Mouse (Mus musculus) MEL (cell line): Measurements from ENCODE around the gene Tgfbr3l. TPM values are rescaled to one million over a fixed set of nuclear protein-coding genes. Genes with fewer than 3 reads are reported as not detected.
"Not testable (repeated sequence)": the region's sequence is repeated elsewhere in the genome, so short reads cannot be mapped to it uniquely, and the experiment has no call there.

ENCODE experiments used
- DNase-seq: peaks from one replicate; pipeline ENCODE4 v3.0.0; 2011; ENCODE audit warnings: low read depth, low spot score
- H3K27ac ChIP-seq: 2 replicates; pipeline ENCODE4 v1.5.1; 2012; ENCODE audit warnings: low read depth, mild to moderate bottlenecking, control low read depth, low read length, moderate library complexity; ENCODE audit not compliant: control insufficient read depth
- H3K27me3 ChIP-seq, 2 experiments: fragments of 150-350 bp in 1 of 2; sonication (generic) in 1 of 2; 2 replicates each; pipeline ENCODE4 v1.6.1; 2012; ENCODE audit warnings: low read length in 2 of 2, mild to moderate bottlenecking in 2 of 2, improper control_type of control experiment in 1 of 2, moderate library complexity in 1 of 2; ENCODE audit not compliant: insufficient read depth in 2 of 2, control insufficient read depth in 1 of 2
- H3K36me3 ChIP-seq, 2 experiments: 2 replicates each; pipeline ENCODE4 v1.6.1; 2012 to 2014; ENCODE audit warnings: low read length in 2 of 2, improper control_type of control experiment in 1 of 2, inconsistent platforms in 1 of 2, mild to moderate bottlenecking in 1 of 2; ENCODE audit not compliant: insufficient read depth in 2 of 2, control insufficient read depth in 1 of 2
- H3K4me1 ChIP-seq, 2 experiments: fragments of 150-350 bp in 1 of 2; sonication (generic) in 1 of 2; 2 replicates each; pipeline ENCODE4 v1.6.1; 2012; ENCODE audit warnings: low read length in 2 of 2, improper control_type of control experiment in 1 of 2, mild to moderate bottlenecking in 1 of 2; ENCODE audit not compliant: insufficient read depth in 2 of 2, control insufficient read depth in 1 of 2
- H3K4me3 ChIP-seq, 2 experiments: fragments of 150-350 bp in 1 of 2; sonication (generic) in 1 of 2; 2 replicates each; pipeline ENCODE4 v1.5.1; 2012; ENCODE audit warnings: low read depth in 2 of 2, low read length in 2 of 2, mild to moderate bottlenecking in 2 of 2, moderate library complexity in 2 of 2, control low read depth in 1 of 2, improper control_type of control experiment in 1 of 2; ENCODE audit not compliant: control insufficient read depth in 1 of 2, insufficient read depth in 1 of 2
- H3K79me2 ChIP-seq: 2 replicates; pipeline ENCODE4 v1.6.1; 2012; ENCODE audit warnings: mild to moderate bottlenecking, low read length, moderate library complexity; ENCODE audit not compliant: control insufficient read depth, poor library complexity, insufficient read depth
- H3K9ac ChIP-seq: 2 replicates; pipeline ENCODE4 v1.6.1; 2012; ENCODE audit warnings: low read depth, mild to moderate bottlenecking, control low read depth, low read length, moderate library complexity; ENCODE audit not compliant: control insufficient read depth, poor library complexity, severe bottlenecking
- H3K9me3 ChIP-seq: fragments of 150-350 bp; sonication (generic); replicated peaks from 2 replicates; pipeline ENCODE4 v1.6.1; 2012; ENCODE audit warnings: mild to moderate bottlenecking, low read length, improper control_type of control experiment, moderate library complexity; ENCODE audit not compliant: insufficient read depth
- BHLHE40 ChIP-seq: IDR thresholded peaks from 2 replicates; pipeline ENCODE4 v1.6.1; 2012; ENCODE audit warnings: low read depth, mild to moderate bottlenecking, inconsistent platforms, low read length, improper control_type of control experiment, borderline replicate concordance
- CHD2 ChIP-seq: IDR thresholded peaks from 2 replicates; pipeline ENCODE4 v1.6.1; 2011; ENCODE audit warnings: low read length, improper control_type of control experiment
- CTCF ChIP-seq, 3 experiments: IDR thresholded peaks in 2 of 3; conservative IDR thresholded peaks in 1 of 3; 2 replicates each; pipeline ENCODE4 v1.5.1; 2011 to 2012; ENCODE audit warnings: low read length in 3 of 3, low read depth in 2 of 3, mild to moderate bottlenecking in 2 of 3, improper control_type of control experiment in 1 of 3, inconsistent platforms in 1 of 3, mixed read lengths in 1 of 3, moderate library complexity in 1 of 3; ENCODE audit not compliant: control insufficient read depth in 1 of 3, insufficient read depth in 1 of 3, poor library complexity in 1 of 3, severe bottlenecking in 1 of 3
- ELF1 ChIP-seq: IDR thresholded peaks from 2 replicates; pipeline ENCODE4 v1.6.1; 2014; ENCODE audit warnings: low read depth, mild to moderate bottlenecking, inconsistent platforms, low read length, improper control_type of control experiment, moderate library complexity
- EP300 ChIP-seq, 2 experiments: IDR thresholded peaks; 2 replicates each; pipeline ENCODE4 v1.6.1; 2011; ENCODE audit warnings: improper control_type of control experiment in 2 of 2, low read length in 2 of 2, low read depth in 1 of 2, mild to moderate bottlenecking in 1 of 2
- ETS1 ChIP-seq: IDR thresholded peaks from 2 replicates; pipeline ENCODE4 v1.6.1; 2012; ENCODE audit warnings: low read depth, mild to moderate bottlenecking, inconsistent platforms, low read length, improper control_type of control experiment, moderate library complexity
- GABPA ChIP-seq: IDR thresholded peaks from 2 replicates; pipeline ENCODE4 v1.6.1; 2012; ENCODE audit warnings: low read depth, mild to moderate bottlenecking, inconsistent platforms, low read length, improper control_type of control experiment, moderate library complexity
- GATA1 ChIP-seq: IDR thresholded peaks from 2 replicates; pipeline ENCODE4 v1.6.1; 2011; ENCODE audit warnings: low read depth, low read length, improper control_type of control experiment
- HCFC1 ChIP-seq: IDR thresholded peaks from 2 replicates; pipeline ENCODE4 v1.6.1; 2012; ENCODE audit warnings: low read depth, mild to moderate bottlenecking, inconsistent platforms, low read length, improper control_type of control experiment, moderate library complexity
- KAT2A ChIP-seq: conservative IDR thresholded peaks from 2 replicates; pipeline ENCODE4 v1.6.1; 2012; ENCODE audit warnings: low read depth, low read length, improper control_type of control experiment, inconsistent platforms
- MXI1 ChIP-seq: IDR thresholded peaks from 2 replicates; pipeline ENCODE4 v1.6.1; 2011; ENCODE audit warnings: mild to moderate bottlenecking, low read depth, low read length, improper control_type of control experiment
- MYB ChIP-seq: IDR thresholded peaks from 2 replicates; pipeline ENCODE4 v1.6.1; 2011; ENCODE audit warnings: mild to moderate bottlenecking, low read depth, low read length, improper control_type of control experiment
- MYC ChIP-seq: IDR thresholded peaks from 2 replicates; pipeline ENCODE4 v1.6.1; 2011; ENCODE audit warnings: low read depth, mild to moderate bottlenecking, low read length, improper control_type of control experiment, moderate library complexity
- NELFE ChIP-seq: IDR thresholded peaks from 2 replicates; pipeline ENCODE4 v1.6.1; 2011; ENCODE audit warnings: low read depth, low read length, improper control_type of control experiment
- NRF1 ChIP-seq: IDR thresholded peaks from 2 replicates; pipeline ENCODE4 v1.6.1; 2014; ENCODE audit warnings: low read depth, mild to moderate bottlenecking, inconsistent platforms, low read length, improper control_type of control experiment, moderate library complexity; ENCODE audit not compliant: poor library complexity, insufficient read depth, severe bottlenecking
- POLR2A ChIP-seq, 2 experiments: IDR thresholded peaks; 2 replicates each; pipeline ENCODE4 v1.6.1; 2011 to 2012; ENCODE audit warnings: low read length in 2 of 2, mild to moderate bottlenecking in 2 of 2, control low read depth in 1 of 2, improper control_type of control experiment in 1 of 2, low read depth in 1 of 2, moderate library complexity in 1 of 2; ENCODE audit not compliant: control insufficient read depth in 1 of 2, insufficient read depth in 1 of 2, poor library complexity in 1 of 2
- POLR2AphosphoS5 ChIP-seq: IDR thresholded peaks from 2 replicates; pipeline ENCODE4 v1.6.1; 2012; ENCODE audit warnings: low read depth, borderline replicate concordance, mild to moderate bottlenecking, inconsistent platforms, low read length, moderate library complexity, mixed read lengths
- RAD21 ChIP-seq: IDR thresholded peaks from 2 replicates; pipeline ENCODE4 v1.6.1; 2011; ENCODE audit warnings: mild to moderate bottlenecking, low read depth, low read length, improper control_type of control experiment
- SMC3 ChIP-seq: IDR thresholded peaks from 2 replicates; pipeline ENCODE4 v1.6.1; 2011; ENCODE audit warnings: low read depth, low read length, improper control_type of control experiment
- TBP ChIP-seq: IDR thresholded peaks from 2 replicates; pipeline ENCODE4 v1.8.0; 2011; ENCODE audit warnings: low read depth, low read length, improper control_type of control experiment
- TCF12 ChIP-seq: IDR thresholded peaks from 2 replicates; pipeline ENCODE4 v1.6.1; 2014; ENCODE audit warnings: low read depth, mild to moderate bottlenecking, inconsistent platforms, low read length, improper control_type of control experiment, moderate library complexity
- UBTF ChIP-seq: IDR thresholded peaks from 2 replicates; pipeline ENCODE4 v1.6.1; 2012; ENCODE audit warnings: low read depth, mild to moderate bottlenecking, inconsistent platforms, low read length, improper control_type of control experiment, moderate library complexity, borderline replicate concordance; ENCODE audit not compliant: insufficient read depth
- USF2 ChIP-seq, 2 experiments: IDR thresholded peaks; 2 replicates each; pipeline ENCODE4 v1.6.1; 2011 to 2012; ENCODE audit warnings: improper control_type of control experiment in 2 of 2, low read length in 2 of 2, borderline replicate concordance in 1 of 2, inconsistent platforms in 1 of 2, low read depth in 1 of 2, mild to moderate bottlenecking in 1 of 2; ENCODE audit not compliant: insufficient read depth in 1 of 2
- ZC3H11A ChIP-seq: IDR thresholded peaks from 2 replicates; pipeline ENCODE4 v1.6.1; 2012; ENCODE audit warnings: low read depth, mild to moderate bottlenecking, inconsistent platforms, low read length, improper control_type of control experiment
- ZKSCAN1 ChIP-seq: IDR thresholded peaks from 2 replicates; pipeline ENCODE4 v1.6.1; 2012; ENCODE audit warnings: low read depth, mild to moderate bottlenecking, inconsistent platforms, low read length, improper control_type of control experiment, moderate library complexity
- ZMIZ1 ChIP-seq: IDR thresholded peaks from 2 replicates; pipeline ENCODE4 v1.6.1; 2012; ENCODE audit warnings: low read depth, mild to moderate bottlenecking, inconsistent platforms, low read length, improper control_type of control experiment, moderate library complexity
- polyA plus RNA-seq, 2 experiments: library from polyadenylated mRNA; stranded (reverse) in 1 of 2; unstranded in 1 of 2; fragments of >175 nt in 1 of 2; fragments of >200 nt in 1 of 2; gene quantifications; 2 replicates each; pipeline versions ENCODE4 v1.2.1 to v1.2.4; 2012; ENCODE audit warnings: low replicate concordance in 2 of 2, low read depth in 1 of 2; ENCODE audit not compliant: insufficient read length in 2 of 2, insufficient read depth in 1 of 2, missing spikeins in 1 of 2
- total RNA-seq: library from RNA; depleted of rRNA; stranded (reverse); fragments of 300-350 nt; gene quantifications from 2 replicates; pipeline ENCODE4 v1.2.3, GENCODE M21; 2012

Tgfbr3l gene
- total and polyA plus RNA-seq, 3 experiments: 2.2 to 14.2 TPM; not detected in 1

DNA sequence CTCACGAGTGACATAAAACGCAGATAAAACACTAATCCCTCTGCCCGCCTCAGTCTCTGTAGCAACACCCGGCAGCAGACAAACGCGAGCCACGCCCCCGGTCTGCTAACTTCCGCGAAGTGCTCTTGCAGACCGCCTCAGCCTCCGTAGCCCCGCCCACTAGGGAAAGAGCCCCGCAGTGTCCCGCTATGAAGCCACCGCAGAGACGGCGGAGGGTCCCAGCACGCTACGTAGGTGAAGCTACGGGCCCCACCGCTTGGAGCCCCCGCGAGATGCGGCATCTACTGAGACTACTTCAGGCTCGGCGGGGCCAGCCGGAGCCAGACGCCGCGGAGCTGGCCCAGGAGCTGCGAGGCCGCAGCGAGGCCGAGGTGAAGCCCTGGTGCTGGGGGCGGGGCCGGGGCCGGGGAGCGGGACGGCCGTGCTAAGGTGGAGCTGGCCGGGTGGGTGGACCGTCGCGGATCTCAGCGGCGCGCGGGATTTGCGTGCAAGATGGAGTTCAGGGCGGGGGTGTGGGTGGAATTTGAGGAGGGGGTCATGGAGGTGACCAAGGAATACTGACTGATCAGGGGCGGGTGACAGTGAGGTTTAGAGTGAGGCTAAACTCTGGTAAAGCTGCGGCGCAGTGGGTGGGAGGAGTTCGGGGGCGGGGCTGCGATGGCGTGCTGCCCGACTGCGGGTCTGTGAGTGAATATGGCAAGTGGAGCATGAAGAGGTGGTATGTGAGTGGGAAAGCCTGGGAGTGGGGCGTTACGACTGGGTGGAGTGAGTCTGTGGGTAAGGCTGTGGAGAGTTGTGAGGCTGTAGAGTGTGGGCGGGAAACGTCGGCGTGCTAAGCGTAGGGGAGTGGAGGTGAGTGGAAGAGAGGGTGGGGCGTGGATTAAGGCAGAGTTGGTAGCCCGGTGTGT is 5.2 kb downstream of the Tgfbr3l start, which contains the start of gene Snapc2 (continued):
- TF ChIP-seq ETS1: 0 out of 2 replicates have a peak, but pooled peaks have one; percentile 33
- TF ChIP-seq NELFE: peak; percentile 72
- no peak for TF ChIP-seq GATA1
- TF ChIP-seq MYB: no peak
- TF ChIP-seq USF2 (IDR thresholded peaks at IDR 0.05; ENCODE audit: borderline replicate concordance in 1 of 2, insufficient read depth in 1 of 2, low read depth in 1 of 2, low read length in 2 of 2): no peak
- TF ChIP-seq BHLHE40: no peak
- TF ChIP-seq POLR2A (IDR thresholded peaks at IDR 0.05; ENCODE audit: control insufficient read depth in 1 of 2, insufficient read depth in 1 of 2, low read depth in 1 of 2, low read length in 2 of 2, poor library complexity in 1 of 2): peak; percentile 57 to 75; a peak in 3 of 4 replicates
- no peak; the same call in 1 of the 2 replicates for TF ChIP-seq KAT2A
- no peak for TF ChIP-seq ZC3H11A
- peak; percentile 42; the same call in 1 of the 2 replicates for TF ChIP-seq MYC
- peak; percentile 87 for TF ChIP-seq MXI1
- TF ChIP-seq TBP: 0 out of 2 replicates have a peak, but pooled peaks have one; percentile 30
- TF ChIP-seq UBTF: no peak
- TF ChIP-seq TCF12: peak; percentile 17; the same call in 1 of the 2 replicates
- no peak for TF ChIP-seq GABPA
- TF ChIP-seq NRF1: no peak
- peak; percentile 78 for TF ChIP-seq ZMIZ1
- TF ChIP-seq ZKSCAN1: no peak
- TF ChIP-seq CHD2: no peak
- TF ChIP-seq EP300 (IDR thresholded peaks at IDR 0.05; ENCODE audit: low read depth in 1 of 2, low read length in 2 of 2): no peak

DNA sequence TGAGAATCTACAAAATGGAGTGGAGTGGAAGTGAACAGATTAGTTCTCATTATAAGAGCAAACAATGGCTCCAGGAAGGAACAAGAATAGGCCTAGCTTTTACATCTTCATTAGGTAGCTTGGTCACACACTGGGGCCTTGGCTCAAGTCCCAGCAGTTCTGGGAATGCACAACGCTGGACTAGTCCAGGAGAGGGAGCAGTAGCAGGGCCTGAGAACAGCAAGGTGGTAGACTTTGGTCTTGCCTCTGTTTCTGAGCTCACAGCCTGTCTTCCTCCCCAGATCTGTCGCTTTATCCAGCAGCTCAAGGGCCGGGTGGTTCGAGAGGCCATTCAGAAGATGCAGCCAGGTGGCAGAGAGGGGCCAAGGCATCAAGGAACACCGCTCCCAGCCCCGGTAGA is 6.0 kb downstream of the Tgfbr3l start:
- peak overlapping the region; percentile 73 to 83 for H3K4me3 ChIP-seq
- H3K9me3 ChIP-seq: no peaks in the 10 kb centered on the region
- TF ChIP-seq ELF1 (no peak), POLR2AphosphoS5 (no peak), CTCF (IDR thresholded peaks at IDR 0.05 in 2 of 3, conservative IDR thresholded peaks at IDR 0.05 in 1 of 3; ENCODE audit: control insufficient read depth in 1 of 3, insufficient read depth in 1 of 3, low read depth in 2 of 3, low read length in 3 of 3, poor library complexity in 1 of 3, severe bottlenecking in 1 of 3) (peak; percentile 8 to 45 (median 35); a peak in 4 of 6 replicates), HCFC1 (no peak), NRF1 (no peak), BHLHE40 (no peak), RAD21 (peak; percentile 24), SMC3 (peak; percentile 54)
- TF ChIP-seq, all 39 proteins: peak for 3
- Histone ChIP-seq H3K27me3 (no peaks in the 10 kb centered on the region), H3K27ac (no peak overlapping the region), H3K4me1 (peaks cover 0 to 20% of the 10 kb centered on the region in 2 experiments; a peak in 2 of 4 replicates), H3K36me3 (peaks cover 0 to 6% of the 10 kb centered on the region in 2 experiments; a peak in 2 of 4 replicates), H3K79me2 (peaks cover 1% of the 10 kb centered on the region), H3K9ac (peak overlapping the region; percentile 95)
- DNase-seq: peak; percentile 62

DNA sequence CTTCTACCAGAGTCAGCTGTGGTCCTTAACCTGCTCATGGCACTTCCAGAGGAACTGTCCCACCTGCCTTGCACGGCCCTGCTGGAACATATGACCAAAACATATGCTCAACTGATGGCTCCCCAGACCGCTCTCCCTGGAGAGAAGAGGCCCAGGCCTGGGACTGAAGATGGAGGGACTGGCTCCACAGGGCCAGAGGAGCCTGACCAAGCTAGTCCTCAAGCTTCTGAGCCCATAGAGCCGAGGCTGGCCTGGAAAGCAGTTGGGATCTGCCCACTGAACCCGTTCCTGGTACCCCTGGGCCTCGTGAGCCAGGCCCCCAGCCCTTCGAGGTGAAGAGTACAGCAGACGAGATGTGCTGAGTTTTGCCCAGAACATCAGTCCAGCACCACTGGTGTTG is 7.5 kb downstream of the Tgfbr3l start:
- not testable (repeated sequence) for H3K27me3 ChIP-seq, H3K36me3 ChIP-seq, DNase-seq, H3K9me3 ChIP-seq, H3K27ac ChIP-seq, H3K9ac ChIP-seq, H3K4me3 ChIP-seq, H3K79me2 ChIP-seq
- H3K4me1 ChIP-seq: peaks cover 0 to 20% of the 10 kb centered on the region in 2 experiments; a peak in 2 of 4 replicates
